Mouse (Mus musculus) ES-E14 (cell line): ENCODE results near the gene Apba2.

Experiments used
- CHD2 ChIP-seq: IDR thresholded peaks from 2 replicates; pipeline ENCODE4 v1.6.1; 2014; ENCODE audit warnings: mild to moderate bottlenecking, low read depth, low read length, inconsistent platforms
- HCFC1 ChIP-seq: IDR thresholded peaks from 2 replicates; pipeline ENCODE4 v1.6.1; 2012; ENCODE audit warnings: low read length, inconsistent platforms, borderline replicate concordance; ENCODE audit not compliant: insufficient read depth
- ZC3H11A ChIP-seq: IDR thresholded peaks from 2 replicates; pipeline ENCODE4 v1.6.1; 2012; ENCODE audit warnings: low read depth, mild to moderate bottlenecking, inconsistent platforms, low read length, borderline replicate concordance
- ZNF384 ChIP-seq: IDR thresholded peaks from 2 replicates; pipeline ENCODE4 v1.6.1; 2012; ENCODE audit warnings: low read depth, low read length, inconsistent platforms

GRCm38 (mm10) chr7:64755141-64755540 lies 253.6 kb downstream of the Apba2 start:
- TF ChIP-seq ZNF384 (no peak), CHD2 (no peak), HCFC1 (no peak), ZC3H11A (no peak)
